Mouse (Mus musculus) urinary bladder, postnatal 25 days (tissue): ENCODE data around the gene Eapp.
"Not testable (repeated sequence)": the region's sequence is repeated elsewhere in the genome, so short reads cannot be mapped to it uniquely, and the experiment has no call there.

Source experiments
- DNase-seq: peaks from one replicate; pipeline ENCODE4 v3.0.0; 2022; ENCODE audit warnings: low spot score

Gene Eapp

GRCm38 (mm10) chr12:54683182-54683581 is 12.5 kb downstream of the Eapp start:
- DNase-seq, result no peak

GRCm38 (mm10) chr12:54676709-54677108 is 19.0 kb downstream of the Eapp start:
- no peak for DNase-seq

GRCm38 (mm10) chr12:54675396-54675795 is 20.3 kb downstream of the Eapp start:
- no peak for DNase-seq

DNA sequence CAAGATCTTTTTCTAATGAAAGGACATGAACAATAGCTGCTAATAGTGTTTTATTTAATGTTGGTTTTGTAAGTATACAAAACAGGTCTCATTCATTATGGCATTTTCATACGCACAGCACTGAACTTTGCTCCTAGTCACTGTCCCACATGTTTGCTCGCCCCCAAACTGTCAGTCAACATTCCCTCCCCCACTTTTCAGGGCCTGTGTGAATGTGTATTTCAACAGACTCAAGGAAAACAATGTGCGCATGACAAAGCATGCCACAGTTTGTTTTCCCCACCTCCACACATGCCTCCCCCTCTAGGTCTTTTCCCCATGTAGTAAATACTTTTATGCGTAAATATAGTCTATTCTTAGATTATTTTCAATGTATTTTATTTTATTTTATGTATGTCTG is 24.4 kb downstream of the Eapp start:
- DNase-seq, result no peak

GRCm38 (mm10) chr12:54668141-54668540 is 27.6 kb downstream of the Eapp start:
- DNase-seq, result no peak

DNA sequence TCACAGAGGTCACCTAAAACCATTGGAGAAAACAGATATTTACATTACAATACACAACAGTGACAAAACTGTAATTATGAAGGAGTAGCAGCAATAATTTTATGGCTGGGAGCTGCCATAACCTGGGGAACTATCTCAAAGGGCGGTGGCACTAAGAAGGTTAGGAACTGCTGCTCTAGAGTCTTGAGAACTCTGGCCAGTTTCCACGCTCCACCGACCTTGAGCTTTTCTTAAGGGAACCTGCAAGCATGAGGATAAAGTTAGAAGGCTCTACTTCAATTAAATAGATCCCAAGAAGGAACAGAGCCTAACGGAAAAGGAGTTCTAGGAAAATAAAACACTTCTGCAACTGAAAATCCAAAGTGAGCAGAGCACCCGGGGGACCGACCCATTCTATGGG is 30.2 kb downstream of the Eapp start:
- DNase-seq, result no peak

- not testable (repeated sequence) for DNase-seq
Measured at GRCm38 (mm10) chr12:54661470-54661869, 34.2 kb downstream of the Eapp start.

DNA sequence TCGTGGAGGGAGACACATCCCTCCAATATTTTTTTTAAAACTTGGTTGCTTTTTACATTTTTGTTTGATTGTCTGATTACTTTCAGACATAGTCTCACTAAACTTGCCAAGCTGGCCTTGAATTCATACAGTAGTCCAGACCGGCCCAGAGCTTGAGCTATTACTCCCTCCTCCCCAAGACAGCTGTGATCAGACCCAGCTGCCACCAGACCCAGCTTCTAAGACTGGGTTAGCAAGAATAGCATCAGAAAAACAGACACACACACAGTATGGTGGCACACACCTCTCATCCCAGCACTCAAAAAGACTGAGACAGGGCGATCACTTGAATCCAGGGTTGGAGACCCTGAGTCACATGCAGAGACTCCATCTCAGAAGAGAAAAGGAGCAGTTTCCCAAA is 35.8 kb downstream of the Eapp start:
- DNase-seq, result no peak

- DNase-seq, result no peak
Measured at GRCm38 (mm10) chr12:54658425-54659092, 37.1 kb downstream of the Eapp start.

GRCm38 (mm10) chr12:54657951-54658350 is 37.7 kb downstream of the Eapp start:
- DNase-seq, result no peak

DNA sequence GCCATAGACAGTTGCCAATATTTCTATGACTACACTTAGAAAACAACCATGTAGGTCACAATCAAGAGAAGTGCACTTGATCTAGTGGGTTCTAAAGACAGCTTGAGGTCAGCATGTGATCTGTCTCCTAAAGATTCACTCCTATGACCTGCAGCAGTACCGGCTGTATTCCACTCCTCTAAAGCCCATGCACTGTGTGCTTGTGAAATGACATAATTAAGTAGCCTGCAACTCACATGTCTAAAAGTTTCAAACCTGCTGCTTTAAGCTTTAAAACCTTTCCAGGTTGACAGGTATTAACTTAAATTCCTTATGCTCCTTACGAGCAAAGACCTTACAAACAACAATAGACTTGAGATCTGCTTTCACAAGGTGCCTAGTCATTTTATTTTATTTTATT is 38.5 kb downstream of the Eapp start:
- DNase-seq, result no peak

GRCm38 (mm10) chr12:54656396-54657171 is 39.1 kb downstream of the Eapp start, which contains the start of gene Sptssa:
Gene Sptssa, minus strand, starts transcription at chr12:54656573.
- DNase-seq, result peak; percentile 91

GRCm38 (mm10) chr12:54656039-54656395 is 39.7 kb downstream of the Eapp start:
- DNase-seq, result no peak

GRCm38 (mm10) chr12:54655292-54656038 is 40.2 kb downstream of the Eapp start:
- DNase-seq, result no peak

GRCm38 (mm10) chr12:54654741-54655140 is 41.0 kb downstream of the Eapp start:
- DNase-seq, result no peak

DNA sequence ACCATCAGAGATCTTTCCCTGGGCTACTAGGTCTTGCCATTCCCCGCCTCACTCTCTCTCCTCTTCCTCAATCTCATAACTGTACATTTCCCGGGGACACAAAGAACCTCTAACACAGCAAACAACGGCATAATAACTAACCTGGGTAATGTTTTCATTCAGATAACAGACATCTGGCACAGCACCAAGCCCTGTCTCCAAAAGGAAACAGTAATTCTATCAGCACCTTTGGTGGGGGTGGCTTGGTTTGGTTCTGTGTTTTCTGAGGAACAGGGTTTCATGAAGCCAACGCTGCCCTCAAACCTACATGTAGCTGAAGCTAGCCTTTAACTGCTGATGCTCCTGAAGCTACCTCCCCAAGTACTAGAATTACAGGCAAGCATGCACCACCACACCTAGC is 41.6 kb downstream of the Eapp start:
- DNase-seq, result no peak

GRCm38 (mm10) chr12:54652346-54652745 is 43.4 kb downstream of the Eapp start:
- no peak for DNase-seq

GRCm38 (mm10) chr12:54651820-54652219 is 43.9 kb downstream of the Eapp start:
- DNase-seq, result no peak

GRCm38 (mm10) chr12:54651158-54651557 is 44.5 kb downstream of the Eapp start:
- DNase-seq, result no peak

- DNase-seq, result no peak
Measured at GRCm38 (mm10) chr12:54644947-54645346, 50.8 kb downstream of the Eapp start.

DNA sequence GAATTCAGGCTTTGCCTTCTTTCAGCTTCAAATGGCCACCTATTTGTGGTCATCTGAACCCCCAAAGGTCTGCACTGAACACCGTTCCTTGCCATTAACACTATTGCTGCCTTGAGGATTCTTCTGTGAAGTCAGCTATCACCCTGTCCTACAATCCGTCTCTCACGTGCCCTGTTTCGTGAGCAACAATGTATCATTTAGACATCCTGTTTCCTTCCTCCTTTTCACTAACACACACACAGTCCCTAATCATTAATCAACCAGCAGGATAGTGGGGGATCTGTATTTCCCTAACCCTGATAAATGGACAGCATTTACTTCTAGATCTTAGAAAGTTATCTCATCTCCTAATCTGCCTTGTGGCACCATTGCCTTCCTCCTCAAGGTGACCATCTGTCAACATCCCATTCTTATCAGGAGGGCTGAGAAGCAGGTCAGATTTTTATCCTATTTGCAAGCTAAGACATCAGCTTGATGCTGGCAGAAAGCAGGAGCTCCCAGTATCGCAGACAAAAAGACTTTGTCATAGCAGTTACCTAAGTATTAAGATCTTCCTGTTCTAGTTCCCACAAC is 52.3 kb downstream of the Eapp start:
- DNase-seq, result no peak

- no peak for DNase-seq
Measured at GRCm38 (mm10) chr12:54641374-54641773, 54.3 kb downstream of the Eapp start.

DNA sequence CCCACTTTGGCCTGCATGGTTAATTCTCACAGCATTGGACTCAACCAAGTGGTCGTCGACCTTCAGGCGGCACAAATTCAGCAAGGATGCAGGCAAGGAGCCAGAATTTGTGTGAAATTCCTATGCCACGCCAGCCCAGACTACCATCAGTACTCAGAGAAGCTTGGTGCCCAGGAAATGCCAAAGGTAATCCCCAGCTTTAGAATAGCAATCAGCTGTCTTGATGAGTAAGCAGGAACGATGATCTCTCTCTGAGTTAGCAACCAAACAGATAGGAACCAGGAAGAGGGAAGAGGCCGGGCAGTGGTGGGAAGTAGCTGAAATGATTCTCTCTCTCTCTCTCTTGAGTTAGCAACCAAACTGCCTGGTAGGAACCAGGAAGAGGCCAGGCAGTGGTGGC is 55.4 kb downstream of the Eapp start:
- no peak for DNase-seq
